Mouse (Mus musculus) stomach, postnatal 0 days (tissue): ENCODE measurements around the gene Anp32a.

Source experiments
- CTCF ChIP-seq: IDR thresholded peaks from 2 replicates; pipeline ENCODE4 v1.5.1; 2016; ENCODE audit warnings: antibody characterized with exemption, low read depth, mild to moderate bottlenecking, moderate library complexity
- EP300 ChIP-seq: optimal IDR thresholded peaks from 2 replicates; pipeline ENCODE3; 2016; ENCODE audit warnings: antibody characterized with exemption

DNA sequence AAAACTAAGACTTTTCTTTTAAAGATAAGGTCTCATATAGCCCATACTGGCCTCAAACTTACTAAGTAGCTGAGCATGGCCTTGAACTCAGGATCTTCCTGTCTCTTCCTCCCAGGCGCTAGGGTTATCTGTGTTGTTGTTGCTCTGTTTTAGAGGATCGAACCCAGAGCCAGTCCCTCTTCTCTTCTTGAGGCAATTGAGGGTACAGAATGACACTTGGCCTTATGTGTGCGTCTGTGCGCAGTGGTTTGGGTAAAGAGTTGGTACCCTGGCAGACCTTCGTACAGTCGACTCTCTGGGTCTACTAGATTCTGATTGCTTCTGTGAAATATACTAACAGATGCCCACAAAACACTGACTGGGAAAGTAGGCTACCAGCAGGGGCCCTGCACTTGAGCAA is 80.8 kb downstream of the Anp32a start:
- no peak for TF ChIP-seq CTCF
- no peak for TF ChIP-seq EP300
